Mouse (Mus musculus) cortical plate, adult 2 months (tissue): ENCODE results near the gene Whrn.

ENCODE experiments used
- CTCF ChIP-seq: fragments of 200-500 bp; IDR thresholded peaks from 2 replicates; pipeline ENCODE4 v1.5.1; 2011; ENCODE audit warnings: mild to moderate bottlenecking, control low read depth, low read length; ENCODE audit not compliant: insufficient read depth; ENCODE audit errors: extremely low read depth
- POLR2A ChIP-seq: fragments of 200-500 bp; IDR thresholded peaks from 2 replicates; pipeline ENCODE4 v1.6.1; 2011; ENCODE audit warnings: mild to moderate bottlenecking, low read length, control low read depth; ENCODE audit not compliant: insufficient read depth; ENCODE audit errors: extremely low read depth

DNA sequence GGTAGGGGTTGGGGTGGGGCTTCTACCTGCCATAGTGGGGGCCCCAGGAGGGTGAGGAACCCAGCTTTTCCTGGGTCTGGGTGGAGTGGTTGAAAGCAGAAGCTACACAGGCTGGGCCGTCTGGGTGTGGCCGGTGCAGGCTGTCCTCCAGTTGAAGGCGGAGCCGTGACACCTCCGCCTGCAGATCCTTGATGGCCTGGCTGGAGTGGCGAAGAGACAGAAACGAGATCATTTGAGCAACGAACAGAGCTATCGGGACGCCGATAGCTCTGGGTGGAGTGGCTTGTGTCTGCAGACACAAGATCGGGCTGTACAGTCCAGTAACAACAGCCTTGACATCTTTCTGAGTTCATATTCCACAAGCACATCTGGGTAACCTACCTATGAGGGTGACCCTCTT is 121.5 kb downstream of the Whrn start:
- TF ChIP-seq CTCF (no peak), POLR2A (no peak)
